Mouse (Mus musculus) bone marrow, adult 2 months (tissue): ENCODE measurements at regions not wholly inside any gene's neighbourhood (a gene's known extent, or its start where the extent isn't known, plus 50 kb on each side); places are given as distances from the start of the nearest gene placed in this dataset.

Experiments
- CTCF ChIP-seq: fragments of 200-500 bp; IDR thresholded peaks from 2 replicates; pipeline ENCODE4 v1.5.1; 2011; ENCODE audit warnings: low read length, control low read depth; ENCODE audit not compliant: control insufficient read depth, insufficient read depth
- POLR2A ChIP-seq: fragments of 200-500 bp; IDR thresholded peaks from 2 replicates; pipeline ENCODE4 v1.6.1; 2011; ENCODE audit warnings: low read depth, mild to moderate bottlenecking, control low read depth, low read length, borderline replicate concordance; ENCODE audit not compliant: control insufficient read depth

GRCm38 (mm10) chr9:72169728-72170188, 58.1 kb upstream of the Tcf12 start:
- no peak for TF ChIP-seq POLR2A
- no peak for TF ChIP-seq CTCF
